Mouse (Mus musculus) heart, adult 10 weeks (tissue): ENCODE results near the gene Gm21721. TPM values are rescaled to one million over a fixed set of nuclear protein-coding genes. Genes with fewer than 3 reads are reported as not detected.

Experiments used
- polyA plus RNA-seq: library from polyadenylated mRNA; stranded (reverse); fragments of 350-450 nt; fragmentation: Illumina TruSeq; extraction: RNeasy Lipid Tissue Mini Kit (QIAGEN cat#74804); gene quantifications from one replicate; pipeline ENCODE4 v1.2.3, GENCODE M21; 2014; ENCODE audit warnings: low read depth, low replicate concordance

Gene Gm21721
- not detected for polyA plus RNA-seq

GRCm38 (mm10) chrY:9202090-9202489, at the start of gene Gm21721:
Gene Gm21721 (minus strand): TSS chrY:9202190.

Other genes starting within 250 kb of the Gm21721 start
- gene Gm21292, start 68.3 kb downstream of the Gm21721 start, polyA plus RNA-seq: not detected
- gene Gm21812, start 145.0 kb upstream of the Gm21721 start, polyA plus RNA-seq: not detected
- not detected for gene Gm21874, start 214.0 kb upstream of the Gm21721 start, polyA plus RNA-seq